Mouse (Mus musculus) cerebellum, adult 8-10 months (tissue): ENCODE measurements around the gene Zfp711.

Experiments
- DNase-seq: peaks from one replicate; pipeline ENCODE4 v3.0.0; 2022

Gene Zfp711

DNA sequence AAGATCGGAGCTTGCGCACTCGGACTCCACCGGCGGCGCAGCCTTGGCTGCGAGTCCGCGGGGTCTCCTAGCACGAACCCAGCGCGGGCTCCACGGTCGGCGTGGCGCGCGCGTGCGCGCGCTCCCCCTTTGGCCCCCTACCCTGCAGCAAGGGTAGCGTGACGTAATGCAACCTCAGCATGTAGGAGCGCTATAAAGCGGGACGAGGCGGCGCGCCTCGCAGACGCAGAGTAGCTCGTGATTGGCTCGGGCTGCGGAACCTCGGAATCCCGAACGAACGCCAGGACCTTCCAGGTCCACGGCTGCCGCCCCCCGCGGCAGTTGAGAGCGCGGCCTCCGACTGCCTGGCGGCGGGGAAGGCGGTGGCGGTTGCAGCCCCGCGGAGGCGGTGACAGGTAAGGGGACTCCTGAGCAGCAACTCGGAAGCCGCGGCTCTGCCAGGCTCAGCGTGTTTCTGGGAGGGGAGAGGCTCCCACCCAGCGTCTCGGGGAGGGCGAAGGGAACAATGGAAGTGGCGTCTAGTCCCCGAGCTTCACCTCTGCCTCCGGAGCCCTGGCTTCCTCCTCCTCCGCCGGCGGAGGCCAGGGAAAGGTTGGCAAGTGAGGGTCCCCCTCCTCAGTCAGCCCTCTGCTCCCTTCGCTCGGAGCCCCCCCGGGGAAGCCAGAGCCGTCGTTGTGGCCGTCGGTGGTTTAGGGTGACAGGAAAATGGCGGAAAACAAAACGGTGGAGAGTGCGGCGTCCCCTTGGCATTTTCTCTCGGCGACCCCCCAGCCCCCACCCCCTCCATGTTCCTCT is at the start of gene Zfp711:
Gene Zfp711 (plus strand): TSS at position 16 of the 795 bp plus-strand sequence.
- peak; percentile 60 for DNase-seq

DNA sequence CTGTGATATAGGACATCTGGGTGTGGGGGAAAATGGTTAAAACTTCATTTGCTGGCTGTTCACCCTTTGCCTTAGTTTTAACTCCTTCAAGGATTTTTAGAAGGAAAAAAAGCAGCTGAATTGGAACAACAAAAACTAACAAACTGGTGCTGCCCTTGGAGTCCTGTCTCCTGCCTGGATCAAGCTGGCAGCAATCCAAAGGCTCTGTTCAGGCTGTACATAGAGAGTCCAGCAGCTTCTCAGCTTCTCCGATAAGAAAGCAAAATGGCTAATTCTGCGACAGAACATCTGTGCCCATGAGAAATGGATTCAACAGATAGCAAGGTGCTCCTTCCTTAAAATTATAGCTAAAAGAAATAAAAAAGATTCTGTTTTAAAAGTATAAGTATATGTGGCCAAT is 32.6 kb upstream of the Zfp711 start:
- peak; percentile 5 for DNase-seq

DNA sequence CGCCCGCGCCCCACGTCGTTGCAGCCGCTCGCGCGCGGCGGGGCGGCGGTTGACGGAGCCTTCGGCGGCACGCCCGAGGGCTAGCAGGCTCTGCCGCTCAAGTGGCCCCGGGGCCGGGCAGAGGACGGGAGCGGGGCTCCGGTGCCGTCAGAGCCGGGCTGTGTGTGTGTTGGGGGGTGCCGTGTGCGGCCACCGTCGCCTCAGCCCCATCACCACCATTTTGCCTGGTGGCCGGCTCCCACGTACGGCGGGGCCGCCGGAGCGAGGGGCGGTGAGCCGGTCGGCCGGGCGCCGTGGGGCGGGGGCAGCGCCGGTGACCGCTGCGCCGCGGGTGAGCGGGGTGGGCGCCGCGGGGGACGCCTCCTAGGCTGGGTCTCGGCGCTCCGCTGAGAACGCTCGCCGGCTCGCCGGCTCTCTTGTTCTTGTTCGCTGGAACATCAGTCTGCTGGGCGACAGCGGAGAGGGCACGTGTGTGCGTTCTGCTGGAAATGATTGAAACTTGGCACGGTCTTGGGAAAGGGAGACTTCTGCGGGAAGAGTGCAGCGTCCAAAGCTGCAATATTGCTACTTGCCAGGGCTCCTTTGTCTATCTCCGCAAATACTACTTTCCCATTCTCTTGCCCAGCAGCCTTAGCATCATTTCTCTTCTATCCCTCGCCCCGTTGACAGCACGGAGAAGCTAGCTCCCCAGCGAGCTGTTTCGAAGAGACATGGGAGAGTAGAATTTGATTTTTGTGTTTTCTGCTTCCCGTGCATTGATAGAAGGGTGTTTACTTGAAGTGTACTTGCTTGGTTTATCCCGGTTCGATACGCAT is 1.2 kb downstream of the Zfp711 start:
- DNase-seq: peak; percentile 26

DNA sequence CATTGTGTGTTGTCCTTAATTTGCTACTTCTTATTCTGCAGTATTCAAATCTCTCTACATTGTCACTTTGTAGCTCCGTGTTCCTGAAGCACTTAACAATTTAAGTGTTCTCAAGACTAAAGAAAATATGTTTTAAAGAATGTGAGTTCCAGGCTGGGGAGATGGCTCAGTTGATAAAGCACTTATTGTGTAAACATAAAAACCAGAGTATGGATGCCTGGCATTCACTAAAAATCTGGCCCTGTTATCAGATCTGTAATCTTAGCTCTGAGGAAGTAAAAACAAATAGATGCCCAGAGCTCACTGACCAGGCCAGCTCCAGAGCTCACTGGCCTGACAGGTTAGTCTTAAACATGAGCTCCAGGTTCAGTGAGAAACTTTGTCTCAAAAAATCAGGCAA is 75.2 kb downstream of the Zfp711 start:
- DNase-seq: no peak

DNA sequence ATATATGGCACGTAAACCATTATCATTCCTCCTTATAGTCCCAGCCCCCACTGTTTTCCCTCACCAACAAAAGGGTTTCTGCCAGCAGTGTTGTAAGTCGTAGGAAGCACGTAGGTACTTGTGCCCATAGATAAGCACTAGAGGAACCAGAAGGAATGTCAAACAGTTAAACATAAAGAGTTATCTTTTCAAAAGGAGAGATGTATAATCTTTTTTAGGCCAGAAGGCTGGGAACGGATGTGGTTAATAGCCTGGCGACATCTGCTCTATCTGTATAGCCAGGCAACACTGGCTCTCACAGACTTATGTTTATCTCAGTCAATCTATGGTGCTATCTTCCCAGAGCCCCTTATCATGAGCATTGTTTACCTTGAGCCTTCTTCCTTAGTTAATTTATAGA is 80.3 kb downstream of the Zfp711 start:
- DNase-seq: no peak
